Mouse (Mus musculus): ENCODE measurements around the gene Sox9.

- TF ChIP-seq POLR2A (IDR thresholded peaks at IDR 0.05; ENCODE audit: insufficient read depth, low read depth, low read length) (no peak), EP300 (IDR thresholded peaks at IDR 0.05; ENCODE audit: insufficient read depth, low read depth, low read length) (no peak), CTCF (IDR thresholded peaks at IDR 0.05) (no peak)
Measured at GRCm38 (mm10) chr11:112784347-112784902, 2.4 kb downstream of the Sox9 start.

All from heart, adult 2 months (tissue).